Mouse (Mus musculus) left cerebral cortex, adult 9 months (tissue): ENCODE data around the gene E030025P04Rik.

ENCODE experiments used
- DNase-seq, 2 experiments: peaks; one replicate each; pipeline ENCODE4 v3.0.0; 2022; ENCODE audit warnings: low spot score in 2 of 2

The E030025P04Rik gene

DNA sequence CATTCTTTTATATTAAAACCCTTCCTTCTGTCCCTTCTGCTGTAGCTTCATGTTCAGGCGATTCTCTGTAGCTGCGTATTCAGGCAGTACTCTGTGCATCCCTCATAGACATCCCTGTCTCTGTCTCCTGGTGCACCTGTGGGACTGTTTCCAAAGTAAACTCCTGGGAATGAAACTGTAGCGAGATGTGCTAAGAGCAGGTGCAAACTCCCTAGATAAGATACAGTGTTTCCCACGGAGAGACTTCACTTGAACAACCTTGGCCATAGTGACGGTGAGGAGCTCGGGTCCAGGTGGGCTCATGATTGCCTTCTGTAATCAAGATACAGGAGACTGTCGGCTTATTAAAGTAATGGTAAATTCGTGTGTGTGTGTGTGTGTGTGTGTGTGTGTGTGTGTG is 41.5 kb downstream of the E030025P04Rik start:
- DNase-seq = no peak

DNA sequence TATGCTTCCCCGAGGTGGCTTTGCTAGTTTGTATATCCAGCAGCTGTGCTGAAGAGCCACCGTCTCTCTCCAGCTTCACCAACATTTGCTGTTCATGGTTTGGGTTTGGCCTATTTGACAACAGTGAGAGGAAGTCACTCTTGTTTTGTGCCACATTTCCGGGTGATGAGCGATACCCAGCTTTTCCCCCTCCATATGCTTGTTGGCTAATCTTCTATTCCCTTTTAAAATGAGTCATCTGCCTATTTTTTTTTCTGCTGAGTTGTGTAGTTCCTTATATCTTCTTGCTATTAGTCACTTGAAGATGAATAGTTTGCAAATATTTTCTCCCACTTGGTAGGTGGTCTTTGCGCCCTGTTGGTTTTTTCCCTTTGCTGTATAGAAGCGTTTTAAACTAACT is 43.9 kb downstream of the E030025P04Rik start:
- no peak for DNase-seq

- no peak for DNase-seq
Observed at GRCm38 (mm10) chr11:109091821-109092220, 52.3 kb downstream of the E030025P04Rik start.
